Mouse (Mus musculus) cerebellum, adult 2 months (tissue): ENCODE results near the gene Ankrd34a.

Experiments
- CTCF ChIP-seq: fragments of 200-500 bp; IDR thresholded peaks from 2 replicates; pipeline ENCODE4 v1.5.1; 2011; ENCODE audit warnings: low read depth, mild to moderate bottlenecking, control low read depth, low read length, moderate library complexity, borderline replicate concordance; ENCODE audit not compliant: insufficient read depth
- POLR2A ChIP-seq: fragments of 200-500 bp; IDR thresholded peaks from 2 replicates; pipeline ENCODE4 v1.6.1; 2011; ENCODE audit warnings: low read length, control low read depth, borderline replicate concordance; ENCODE audit not compliant: insufficient read depth

GRCm38 (mm10) chr3:96645018-96645649 lies 48.7 kb downstream of the Ankrd34a start, which contains the start of gene Itga10:
- TF ChIP-seq CTCF (peak; percentile 52; the same call in 1 of the 2 replicates), POLR2A (no peak)
